In genomic region chr5:117658641-117659040, GRCm38 (mm10) we compare ENCODE assay signal across 15 mouse cellular contexts.
A peak's percentile ranks its signal among the peaks of the same experiment; 100 is the strongest.
DNase-seq lines count a peak whose midpoint lies in the region; ATAC-seq and TF ChIP-seq lines count a peak whose summit lies in the region.
"Had no signal": no experiment of that assay in that cellular context is flagged by ENCODE, and none has a peak within 500 bp of the region (broad histone marks: within the 10 kb centered on the region; RNA-seq: fewer than 3 reads in every experiment).

No protein-coding gene starts in this region.

- H3K27ac ChIP-seq in hindbrain, embryonic 15.5 days (replicated peaks) = 0 out of 2 replicates have a peak overlapping the region, but pooled peaks have one; percentile 40
- H3K27ac ChIP-seq in hindbrain, embryonic 11.5 days (ENCODE audit: low read depth, low read length) = no peak overlapping the region
- peak overlapping the region; percentile 54; the same call in 1 of the 2 replicates for H3K27ac ChIP-seq in midbrain, embryonic 15.5 days
- no peak overlapping the region for H3K27ac ChIP-seq in midbrain, embryonic 10.5 days (replicated peaks)
- H3K27ac ChIP-seq in cortical plate, adult 2 months (ENCODE audit: insufficient read depth, low read length) = no peak overlapping the region
- H3K27ac ChIP-seq in liver, embryonic 11.5 days (ENCODE audit: low read depth, low read length) = no peak overlapping the region
- H3K27ac ChIP-seq: embryonic facial prominence, embryonic 12.5 days had no signal

- DNase-seq in hindbrain, embryonic 11.5 days (ENCODE audit: low spot score) = no peak
- DNase-seq in midbrain, embryonic 10.5 days (ENCODE audit: low spot score) = no peak
- no peak for DNase-seq in right cerebral cortex, postnatal 10 days (ENCODE audit: low spot score in 2 of 2)
- DNase-seq in liver, embryonic 11.5 days (ENCODE audit: low spot score) = no peak
- DNase-seq: adrenal gland, postnatal 25 days; cerebellum, postnatal 10 days; layer of hippocampus, adult 9-11 months; right cerebral cortex, adult 18-20 months had no signal

- TF ChIP-seq CTCF in cortical plate, adult 2 months (IDR thresholded peaks at IDR 0.05; ENCODE audit: extremely low read depth, insufficient read depth, low read length) = 0 out of 2 replicates have a peak, but pooled peaks have one; percentile 11

- no peak for TF ChIP-seq POLR2A in cortical plate, adult 2 months (IDR thresholded peaks at IDR 0.05; ENCODE audit: extremely low read depth, insufficient read depth, low read length)

- no peak overlapping the region for H3K4me2 ChIP-seq in hindbrain, embryonic 15.5 days
- H3K4me2 ChIP-seq in hindbrain, embryonic 11.5 days (replicated peaks; ENCODE audit: low read depth, low read length) = no peak overlapping the region
- no peak overlapping the region for H3K4me2 ChIP-seq in midbrain, embryonic 15.5 days
- H3K4me2 ChIP-seq in liver, embryonic 11.5 days = no peak overlapping the region
- H3K4me2 ChIP-seq: embryonic facial prominence, embryonic 12.5 days had no signal

- H3K9ac ChIP-seq in hindbrain, embryonic 15.5 days = no peak overlapping the region
- H3K9ac ChIP-seq in hindbrain, embryonic 11.5 days (ENCODE audit: low read depth, low read length) = no peak overlapping the region
- no peak overlapping the region for H3K9ac ChIP-seq in midbrain, embryonic 15.5 days
- no peak overlapping the region for H3K9ac ChIP-seq in liver, embryonic 11.5 days (ENCODE audit: low read depth, low read length)
- H3K9ac ChIP-seq: embryonic facial prominence, embryonic 12.5 days had no signal

- H3K9me3 ChIP-seq in hindbrain, embryonic 15.5 days = no peaks in the 10 kb centered on the region
- H3K9me3 ChIP-seq in hindbrain, embryonic 11.5 days (ENCODE audit: control insufficient read depth, low read length) = no peaks in the 10 kb centered on the region
- H3K9me3 ChIP-seq in midbrain, embryonic 15.5 days = no peaks in the 10 kb centered on the region
- H3K9me3 ChIP-seq in midbrain, embryonic 10.5 days (replicated peaks) = no peaks in the 10 kb centered on the region
- no peaks in the 10 kb centered on the region for H3K9me3 ChIP-seq in liver, embryonic 11.5 days (ENCODE audit: control insufficient read depth, low read length)
- H3K9me3 ChIP-seq: embryonic facial prominence, embryonic 12.5 days had no signal

- no peaks in the 10 kb centered on the region for H3K27me3 ChIP-seq in hindbrain, embryonic 15.5 days
- H3K27me3 ChIP-seq in hindbrain, embryonic 11.5 days (ENCODE audit: control insufficient read depth, insufficient read depth, low read length) = no peaks in the 10 kb centered on the region
- H3K27me3 ChIP-seq in midbrain, embryonic 15.5 days (replicated peaks) = no peaks in the 10 kb centered on the region
- no peaks in the 10 kb centered on the region for H3K27me3 ChIP-seq in midbrain, embryonic 10.5 days (ENCODE audit: low read depth, poor library complexity, severe bottlenecking)
- peaks cover under 1% of the 10 kb centered on the region; the same call in 1 of the 2 replicates for H3K27me3 ChIP-seq in liver, embryonic 11.5 days (replicated peaks; ENCODE audit: control insufficient read depth, insufficient read depth, low read length)
- H3K27me3 ChIP-seq: embryonic facial prominence, embryonic 12.5 days had no signal

- no peaks in the 10 kb centered on the region for H3K36me3 ChIP-seq in hindbrain, embryonic 15.5 days
- no peaks in the 10 kb centered on the region for H3K36me3 ChIP-seq in hindbrain, embryonic 11.5 days (ENCODE audit: control insufficient read depth, insufficient read depth, low read length)
- no peaks in the 10 kb centered on the region for H3K36me3 ChIP-seq in midbrain, embryonic 15.5 days (replicated peaks)
- no peaks in the 10 kb centered on the region for H3K36me3 ChIP-seq in midbrain, embryonic 10.5 days
- H3K36me3 ChIP-seq in liver, embryonic 11.5 days (ENCODE audit: control insufficient read depth, insufficient read depth, low read length) = no peaks in the 10 kb centered on the region
- H3K36me3 ChIP-seq: embryonic facial prominence, embryonic 12.5 days had no signal

- 0 out of 2 replicates have a peak, but pooled peaks cover 4% of the 10 kb centered on the region for H3K4me1 ChIP-seq in hindbrain, embryonic 15.5 days (replicated peaks)
- H3K4me1 ChIP-seq in hindbrain, embryonic 11.5 days (replicated peaks; ENCODE audit: control insufficient read depth, insufficient read depth, low read length) = no peaks in the 10 kb centered on the region
- H3K4me1 ChIP-seq in midbrain, embryonic 15.5 days = 0 out of 2 replicates have a peak, but pooled peaks cover 3% of the 10 kb centered on the region
- peaks cover 17% of the 10 kb centered on the region for H3K4me1 ChIP-seq in midbrain, embryonic 10.5 days
- H3K4me1 ChIP-seq in cortical plate, adult 2 months (ENCODE audit: control insufficient read depth, insufficient read depth, low read length) = peaks cover 2% of the 10 kb centered on the region; the same call in 1 of the 2 replicates
- H3K4me1 ChIP-seq in liver, embryonic 11.5 days (replicated peaks; ENCODE audit: control insufficient read depth, insufficient read depth, low read length) = no peaks in the 10 kb centered on the region
- H3K4me1 ChIP-seq: embryonic facial prominence, embryonic 12.5 days had no signal

- WGBS in hindbrain, embryonic 15.5 days = 29% methylated on average over 6 of the region's 6 CpGs
- 29% methylated on average over 6 of the region's 6 CpGs for WGBS in hindbrain, embryonic 11.5 days
- 8% methylated on average over 6 of the region's 6 CpGs for WGBS in midbrain, embryonic 15.5 days
- 42% methylated on average over 6 of the region's 6 CpGs for WGBS in midbrain, embryonic 10.5 days
- WGBS in liver, embryonic 11.5 days = 41% methylated on average over 6 of the region's 6 CpGs

- no peak overlapping the region for H3K4me3 ChIP-seq in hindbrain, embryonic 15.5 days
- no peak overlapping the region for H3K4me3 ChIP-seq in hindbrain, embryonic 11.5 days (ENCODE audit: low read depth, low read length)
- H3K4me3 ChIP-seq in midbrain, embryonic 15.5 days = no peak overlapping the region
- no peak overlapping the region for H3K4me3 ChIP-seq in midbrain, embryonic 10.5 days
- H3K4me3 ChIP-seq in cortical plate, adult 2 months (ENCODE audit: insufficient read depth, low read length) = no peak overlapping the region
- no peak overlapping the region for H3K4me3 ChIP-seq in liver, embryonic 11.5 days (ENCODE audit: low read depth, low read length)
- H3K4me3 ChIP-seq: embryonic facial prominence, embryonic 12.5 days; myocyte had no signal

- ATAC-seq in hindbrain, embryonic 15.5 days (ENCODE audit: low FRiP score, low read depth) = no peak
- ATAC-seq in hindbrain, embryonic 11.5 days (ENCODE audit: low FRiP score) = no peak
- ATAC-seq in midbrain, embryonic 15.5 days (replicated peaks) = no peak
- no peak for ATAC-seq in liver, embryonic 11.5 days (replicated peaks; ENCODE audit: low FRiP score)
- ATAC-seq: activated CD4-positive, CD25-positive, alpha-beta regulatory T cell, adult 4 months; CD4-positive, CD25-positive, alpha-beta regulatory T cell, adult 4 months had no signal

Comparison
In these comparisons a context has a peak if more than half of its experiments do, and no peak if none do; other contexts are left out.
1. H3K27ac ChIP-seq: peak in hindbrain, embryonic 15.5 days (single experiment) and midbrain, embryonic 15.5 days (single experiment); none in hindbrain, embryonic 11.5 days (single experiment), midbrain, embryonic 10.5 days (single experiment), cortical plate, adult 2 months (single experiment) and liver, embryonic 11.5 days (single experiment).